Mouse (Mus musculus): ENCODE data around the gene H1f0. TPM values are rescaled to one million over a fixed set of nuclear protein-coding genes. Genes with fewer than 3 reads are reported as not detected.

Gene H1f0
- polyA plus RNA-seq, 1 experiment: 15.5 TPM

- Histone ChIP-seq H3K36me3 (ENCODE audit: control insufficient read depth) (peaks cover 4% of the 10 kb centered on the region; the same call in 1 of the 2 replicates), H3K4me1 (ENCODE audit: control insufficient read depth) (peaks cover 34% of the 10 kb centered on the region), H3K27me3 (ENCODE audit: control insufficient read depth) (peaks cover 63% of the 10 kb centered on the region), H3K4me3 (replicated peaks) (peak within 1 kb of the TSS; percentile 56), H3K9me3 (ENCODE audit: control insufficient read depth, low read length) (no peaks in the 10 kb centered on the region; the same call in 1 of the 2 replicates)
- no peak for TF ChIP-seq TAL1 (IDR thresholded peaks at IDR 0.05; ENCODE audit: low read length)
- no peak for TF ChIP-seq GATA1 (IDR thresholded peaks at IDR 0.05; ENCODE audit: low read length)
These were observed 13.3 kb downstream of the H1f0 start, which contains the start of gene Galr3 for GRCm38 (mm10) chr15:79041585-79041984. Galr3 (plus strand) TSS chr15:79041885.

- Histone ChIP-seq H3K36me3 (ENCODE audit: control insufficient read depth) (no peaks in the 10 kb centered on the region), H3K4me1 (ENCODE audit: control insufficient read depth) (peaks cover 30% of the 10 kb centered on the region), H3K4me3 (replicated peaks) (peak overlapping the region; percentile 56), H3K9me3 (ENCODE audit: control insufficient read depth, low read length) (no peaks in the 10 kb centered on the region; the same call in 1 of the 2 replicates), H3K27me3 (ENCODE audit: control insufficient read depth) (peaks cover 65% of the 10 kb centered on the region)
- TF ChIP-seq TAL1 (IDR thresholded peaks at IDR 0.05; ENCODE audit: low read length) (no peak), GATA1 (IDR thresholded peaks at IDR 0.05; ENCODE audit: low read length) (no peak)
These were observed 14.7 kb downstream of the H1f0 start for GRCm38 (mm10) chr15:79042721-79043491.

DNA sequence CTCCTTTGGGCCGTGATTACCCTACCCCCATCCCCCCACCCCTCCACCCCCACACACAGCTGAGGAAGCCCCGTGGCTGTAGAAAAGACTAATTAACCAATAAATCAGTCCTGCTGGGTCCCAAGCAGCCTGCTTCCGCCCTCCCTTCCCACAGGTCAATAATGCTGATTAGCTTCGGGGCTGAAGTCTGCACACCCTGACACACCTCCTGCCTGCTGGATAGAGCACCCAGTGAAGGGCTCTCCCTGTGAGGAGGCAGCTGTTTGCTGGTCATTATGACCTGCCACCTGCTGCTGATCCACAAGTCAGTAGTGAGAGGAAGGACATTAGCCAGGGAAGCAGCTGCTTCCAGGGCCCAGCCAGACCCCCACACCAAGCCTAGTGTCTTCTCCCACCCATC lies 16.6 kb downstream of the H1f0 start:
- Histone ChIP-seq H3K27me3 (ENCODE audit: control insufficient read depth) (peaks cover 65% of the 10 kb centered on the region), H3K9me3 (ENCODE audit: control insufficient read depth, low read length) (no peaks in the 10 kb centered on the region; the same call in 1 of the 2 replicates), H3K4me1 (ENCODE audit: control insufficient read depth) (peaks cover 14% of the 10 kb centered on the region), H3K4me3 (replicated peaks) (no peak overlapping the region), H3K36me3 (ENCODE audit: control insufficient read depth) (no peaks in the 10 kb centered on the region)
- TF ChIP-seq TAL1 (IDR thresholded peaks at IDR 0.05; ENCODE audit: low read length): no peak
- no peak for TF ChIP-seq GATA1 (IDR thresholded peaks at IDR 0.05; ENCODE audit: low read length)

- peaks cover 18% of the 10 kb centered on the region for H3K36me3 ChIP-seq (ENCODE audit: control insufficient read depth)
- H3K27me3 ChIP-seq (ENCODE audit: control insufficient read depth): peaks cover 32% of the 10 kb centered on the region
- TF ChIP-seq TAL1 (IDR thresholded peaks at IDR 0.05; ENCODE audit: low read length) (no peak), GATA1 (IDR thresholded peaks at IDR 0.05; ENCODE audit: low read length) (no peak)
- no peak overlapping the region for H3K4me3 ChIP-seq (replicated peaks)
- no peaks in the 10 kb centered on the region; the same call in 1 of the 2 replicates for H3K9me3 ChIP-seq (ENCODE audit: control insufficient read depth, low read length)
- peaks cover 20% of the 10 kb centered on the region for H3K4me1 ChIP-seq (ENCODE audit: control insufficient read depth)
These were observed 19.9 kb downstream of the H1f0 start for GRCm38 (mm10) chr15:79048186-79048585.

DNA sequence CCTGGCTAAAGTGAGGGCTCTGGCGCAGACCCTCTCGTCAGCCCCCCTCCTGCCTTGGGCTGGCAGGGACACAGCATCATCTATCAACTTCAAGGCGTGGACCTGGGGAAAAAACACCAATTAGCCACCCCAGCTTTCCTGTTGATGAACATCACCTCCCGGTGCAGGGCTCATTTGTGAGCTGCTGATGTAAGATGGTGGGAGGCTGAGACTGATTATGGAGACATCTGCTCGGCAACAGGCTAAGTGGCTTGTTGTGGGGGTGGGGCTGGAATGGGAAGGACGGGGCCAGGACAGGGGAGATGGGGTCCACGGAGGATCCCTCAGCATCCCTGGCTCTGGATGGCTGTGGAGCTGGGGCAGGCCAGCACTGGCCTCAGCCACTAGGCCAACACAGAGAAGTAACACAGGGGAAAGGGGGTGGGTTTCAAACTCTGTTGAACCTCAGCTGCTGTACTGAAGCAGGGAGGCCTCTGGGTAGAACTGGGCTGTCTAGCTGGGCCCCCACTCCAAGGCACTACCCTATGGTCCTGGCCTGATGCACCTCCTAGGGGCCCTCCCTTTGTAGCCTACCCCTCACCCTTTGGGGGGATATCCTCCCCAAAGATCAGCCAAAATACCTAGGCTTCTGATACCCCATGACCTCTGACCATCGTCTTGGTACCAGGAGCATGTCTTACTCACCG lies 22.1 kb downstream of the H1f0 start:
- Histone ChIP-seq H3K4me3 (replicated peaks) (no peak overlapping the region), H3K9me3 (ENCODE audit: control insufficient read depth, low read length) (no peaks in the 10 kb centered on the region), H3K36me3 (ENCODE audit: control insufficient read depth) (peaks cover 40% of the 10 kb centered on the region), H3K4me1 (ENCODE audit: control insufficient read depth) (peaks cover 27% of the 10 kb centered on the region), H3K27me3 (ENCODE audit: control insufficient read depth) (peaks cover 11% of the 10 kb centered on the region)
- TF ChIP-seq TAL1 (IDR thresholded peaks at IDR 0.05; ENCODE audit: low read length): no peak
- TF ChIP-seq GATA1 (IDR thresholded peaks at IDR 0.05; ENCODE audit: low read length): no peak

GRCm38 (mm10) chr15:79050964-79051363 lies 22.7 kb downstream of the H1f0 start:
- no peaks in the 10 kb centered on the region for H3K9me3 ChIP-seq (ENCODE audit: control insufficient read depth, low read length)
- H3K4me3 ChIP-seq (replicated peaks): no peak overlapping the region
- peaks cover 27% of the 10 kb centered on the region for H3K4me1 ChIP-seq (ENCODE audit: control insufficient read depth)
- H3K36me3 ChIP-seq (ENCODE audit: control insufficient read depth): peaks cover 46% of the 10 kb centered on the region
- no peak for TF ChIP-seq TAL1 (IDR thresholded peaks at IDR 0.05; ENCODE audit: low read length)
- no peak for TF ChIP-seq GATA1 (IDR thresholded peaks at IDR 0.05; ENCODE audit: low read length)
- peaks cover 5% of the 10 kb centered on the region for H3K27me3 ChIP-seq (ENCODE audit: control insufficient read depth)

- H3K36me3 ChIP-seq (ENCODE audit: control insufficient read depth): peaks cover 54% of the 10 kb centered on the region
- peaks cover 5% of the 10 kb centered on the region for H3K27me3 ChIP-seq (ENCODE audit: control insufficient read depth)
- no peaks in the 10 kb centered on the region for H3K9me3 ChIP-seq (ENCODE audit: control insufficient read depth, low read length)
- H3K4me1 ChIP-seq (ENCODE audit: control insufficient read depth): peaks cover 32% of the 10 kb centered on the region
- H3K4me3 ChIP-seq (replicated peaks): no peak overlapping the region
- no peak for TF ChIP-seq GATA1 (IDR thresholded peaks at IDR 0.05; ENCODE audit: low read length)
- no peak for TF ChIP-seq TAL1 (IDR thresholded peaks at IDR 0.05; ENCODE audit: low read length)
These were observed 23.5 kb downstream of the H1f0 start for GRCm38 (mm10) chr15:79051461-79052360.

GRCm38 (mm10) chr15:79052366-79052765 lies 24.1 kb downstream of the H1f0 start:
- no peak overlapping the region for H3K4me3 ChIP-seq (replicated peaks)
- no peaks in the 10 kb centered on the region for H3K9me3 ChIP-seq (ENCODE audit: control insufficient read depth, low read length)
- peaks cover 3% of the 10 kb centered on the region for H3K27me3 ChIP-seq (ENCODE audit: control insufficient read depth)
- H3K36me3 ChIP-seq (ENCODE audit: control insufficient read depth): peaks cover 60% of the 10 kb centered on the region
- peaks cover 39% of the 10 kb centered on the region for H3K4me1 ChIP-seq (ENCODE audit: control insufficient read depth)
- TF ChIP-seq GATA1 (IDR thresholded peaks at IDR 0.05; ENCODE audit: low read length) (no peak), TAL1 (IDR thresholded peaks at IDR 0.05; ENCODE audit: low read length) (no peak)

Measured in erythroblast, embryonic 14.5 days (primary cell).